Mouse (Mus musculus) right cerebral cortex, postnatal 14 days (tissue): Measurements from ENCODE around the gene Hapln2.

Experiments
- DNase-seq: peaks from one replicate; pipeline ENCODE4 v3.0.0; 2022

Hapln2 gene

DNA sequence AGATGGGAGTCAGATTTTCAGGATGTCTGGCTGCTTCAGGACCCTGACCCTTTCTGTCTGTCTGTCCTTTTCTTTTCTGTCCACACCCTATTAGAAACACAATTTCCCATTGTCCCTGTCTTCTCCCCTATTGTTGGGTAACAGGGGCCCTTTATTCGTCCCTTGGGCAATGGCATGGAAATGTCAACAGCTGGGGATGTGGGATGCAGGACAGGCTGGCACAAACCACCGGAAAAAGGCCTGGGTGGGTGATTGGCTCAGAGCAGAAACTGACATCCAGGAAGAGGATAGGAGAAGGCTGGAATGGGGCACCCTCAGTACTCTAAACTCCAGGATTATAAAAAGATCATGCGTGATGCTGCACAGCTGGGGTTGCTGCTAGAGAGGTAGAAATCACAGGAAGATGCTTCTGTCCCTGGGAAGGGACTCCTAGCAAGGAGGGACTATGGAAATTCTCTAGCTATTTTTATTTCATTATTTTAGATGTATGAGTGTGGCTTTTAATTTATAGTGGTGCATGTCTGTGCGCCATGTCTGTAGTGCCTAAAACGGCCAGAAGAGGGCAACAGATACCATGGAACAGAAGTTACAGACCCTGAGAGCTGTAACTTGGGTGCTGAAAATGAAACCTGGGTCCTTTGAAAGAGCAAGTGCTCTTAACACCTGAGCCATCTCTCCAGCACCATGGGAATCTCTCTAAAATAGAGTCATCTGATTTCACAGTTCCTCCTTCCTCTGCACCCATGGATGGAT, at the start of gene Hapln2:
Hapln2 (minus strand) TSS at position 150 of the 753 bp plus-strand sequence.
- no peak for DNase-seq

DNA sequence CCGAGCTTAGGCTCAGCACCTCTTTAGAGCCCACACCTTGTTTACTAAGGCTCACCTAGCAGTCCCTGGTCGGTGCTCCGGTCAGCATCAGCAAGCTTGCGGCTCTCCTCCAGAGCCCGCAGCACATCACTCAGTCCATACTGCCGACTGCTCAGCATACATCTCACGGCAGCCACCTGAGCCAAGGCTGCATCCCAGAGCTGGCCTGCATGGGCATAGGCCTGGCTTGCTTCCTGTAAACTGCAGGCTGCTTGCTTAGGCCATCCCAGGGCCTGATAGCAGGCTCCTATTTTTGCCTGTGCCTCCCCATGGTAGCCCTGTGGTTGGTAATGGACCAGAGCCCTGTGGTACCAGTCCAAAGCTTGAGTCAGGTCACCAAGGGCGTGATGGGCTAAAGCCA, 47.4 kb upstream of the Hapln2 start:
- no peak for DNase-seq

DNA sequence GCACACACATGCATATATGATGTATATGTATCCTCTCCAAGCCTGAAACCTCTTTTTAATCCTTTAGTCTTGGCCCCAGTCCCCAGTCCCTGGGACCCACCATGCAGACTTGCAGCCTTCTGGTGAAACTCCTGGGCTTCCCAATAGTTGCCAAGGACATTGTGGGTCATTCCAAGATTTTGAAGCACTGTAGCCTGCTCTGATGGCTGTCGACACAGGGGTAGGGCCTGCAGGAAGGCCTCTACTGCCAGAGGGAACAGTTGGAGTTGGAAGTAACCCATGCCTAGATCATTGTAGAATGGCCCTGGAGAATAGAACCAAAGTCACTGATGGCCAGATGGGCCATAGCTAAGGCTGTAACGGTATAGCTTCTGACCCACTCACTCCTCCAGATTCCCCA, 47.0 kb upstream of the Hapln2 start:
- no peak for DNase-seq

- DNase-seq = no peak
Observed at GRCm38 (mm10) chr3:88073631-88074030, 46.2 kb upstream of the Hapln2 start.

DNA sequence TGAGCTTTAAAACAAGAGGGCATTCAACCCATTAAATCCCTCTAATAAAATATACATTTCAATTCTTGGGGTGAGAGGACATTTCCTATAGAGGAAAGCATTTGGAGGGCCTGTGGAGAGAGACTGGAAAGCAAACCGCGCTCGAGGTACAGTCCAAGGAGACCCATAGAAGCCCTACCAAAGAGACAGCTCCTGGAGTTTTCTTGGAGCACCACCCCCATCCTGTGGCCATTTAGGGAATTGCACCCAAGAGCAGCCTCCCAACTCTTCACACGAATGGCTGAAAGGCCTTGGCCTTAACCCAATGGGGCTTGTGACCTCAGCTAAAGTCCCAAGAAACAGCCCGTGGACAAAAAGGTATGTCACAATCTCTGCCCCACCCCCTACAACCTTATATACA, 44.4 kb upstream of the Hapln2 start:
- DNase-seq = peak; percentile 80

- DNase-seq = no peak
Observed at GRCm38 (mm10) chr3:88068386-88068785, 41.0 kb upstream of the Hapln2 start.

DNA sequence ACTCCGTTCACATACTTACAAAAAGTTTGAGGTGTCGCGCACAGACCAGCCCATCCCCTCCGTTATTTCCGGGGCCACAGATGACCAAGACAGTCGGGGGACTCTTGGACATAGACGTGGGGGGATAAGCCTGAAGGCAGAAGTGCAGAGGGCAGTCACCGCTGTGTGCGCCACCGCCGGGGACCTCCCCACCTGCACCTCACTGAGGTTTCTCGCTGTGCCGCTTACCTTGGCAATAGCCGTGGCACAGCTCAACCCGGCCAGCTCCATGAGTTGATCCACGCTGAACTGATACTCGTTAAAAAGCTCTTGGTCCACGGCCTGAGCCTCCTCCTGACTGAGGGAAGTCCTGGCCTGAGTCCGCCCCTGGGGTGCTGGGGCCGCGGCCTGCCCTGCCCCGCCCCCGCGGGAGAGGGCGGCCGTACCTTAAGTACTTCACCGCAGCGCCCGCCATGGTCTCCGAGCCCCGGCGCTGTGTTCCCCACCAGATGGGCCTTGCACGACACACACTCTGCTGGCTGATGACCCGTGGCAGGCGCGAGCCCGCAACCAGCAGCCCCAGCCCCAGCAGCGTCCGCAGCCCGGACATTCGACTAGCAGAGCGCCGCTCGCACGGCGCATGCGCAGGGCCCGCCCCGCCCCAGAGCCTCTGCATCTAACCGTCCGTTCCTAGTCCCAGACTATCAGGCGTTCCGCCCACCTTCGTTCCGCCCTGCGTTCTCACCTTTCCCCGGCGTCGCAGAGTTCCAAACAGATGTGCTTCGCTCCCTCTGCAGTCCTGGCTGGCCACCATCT, 30.7 kb upstream of the Hapln2 start, which contains the start of gene Naxe:
Naxe (minus strand) TSS at position 594 of the 795 bp plus-strand sequence.
- DNase-seq = peak; percentile 81

GRCm38 (mm10) chr3:88057030-88057429, 29.6 kb upstream of the Hapln2 start:
- no peak for DNase-seq

- no peak for DNase-seq
Observed at GRCm38 (mm10) chr3:88049532-88049931, 22.1 kb upstream of the Hapln2 start.

GRCm38 (mm10) chr3:88042661-88043421, 15.5 kb upstream of the Hapln2 start, which contains the start of gene Gpatch4:
Gene Gpatch4 (plus strand): TSS chr3:88043108.
- DNase-seq = peak; percentile 80

- DNase-seq = no peak
Observed at GRCm38 (mm10) chr3:88035561-88036293, 8.3 kb upstream of the Hapln2 start.

- no peak for DNase-seq
Observed at GRCm38 (mm10) chr3:88033506-88033905, 6.1 kb upstream of the Hapln2 start.

- no peak for DNase-seq
Observed at GRCm38 (mm10) chr3:88030608-88031395, 3.4 kb upstream of the Hapln2 start.

DNA sequence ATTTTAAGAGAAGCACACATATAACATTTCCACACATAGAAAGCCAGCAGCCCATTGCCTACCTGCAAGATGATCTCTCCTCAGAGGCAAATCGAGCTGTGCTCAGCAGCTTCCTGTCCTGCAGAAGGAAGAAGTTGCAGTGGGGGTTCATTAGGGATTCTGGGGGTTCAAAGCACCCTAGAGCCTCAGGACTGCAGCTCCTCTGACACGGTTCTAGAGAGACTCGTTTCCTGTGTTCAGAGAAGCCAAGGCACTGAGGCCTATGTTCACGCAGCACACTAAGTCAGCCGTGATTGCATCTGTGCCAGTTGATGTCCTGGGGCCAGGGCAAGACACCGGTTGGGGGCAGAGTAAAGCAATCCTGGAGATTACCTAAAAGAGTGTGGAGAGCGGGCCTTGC, 560 bp downstream of the Hapln2 start:
- DNase-seq = no peak

GRCm38 (mm10) chr3:88023192-88024074, 4.0 kb downstream of the Hapln2 start:
- DNase-seq = no peak

- DNase-seq = peak; percentile 63
Observed at GRCm38 (mm10) chr3:88022322-88023191, 4.8 kb downstream of the Hapln2 start.

GRCm38 (mm10) chr3:88010634-88011265, 16.6 kb downstream of the Hapln2 start:
- DNase-seq = no peak

DNA sequence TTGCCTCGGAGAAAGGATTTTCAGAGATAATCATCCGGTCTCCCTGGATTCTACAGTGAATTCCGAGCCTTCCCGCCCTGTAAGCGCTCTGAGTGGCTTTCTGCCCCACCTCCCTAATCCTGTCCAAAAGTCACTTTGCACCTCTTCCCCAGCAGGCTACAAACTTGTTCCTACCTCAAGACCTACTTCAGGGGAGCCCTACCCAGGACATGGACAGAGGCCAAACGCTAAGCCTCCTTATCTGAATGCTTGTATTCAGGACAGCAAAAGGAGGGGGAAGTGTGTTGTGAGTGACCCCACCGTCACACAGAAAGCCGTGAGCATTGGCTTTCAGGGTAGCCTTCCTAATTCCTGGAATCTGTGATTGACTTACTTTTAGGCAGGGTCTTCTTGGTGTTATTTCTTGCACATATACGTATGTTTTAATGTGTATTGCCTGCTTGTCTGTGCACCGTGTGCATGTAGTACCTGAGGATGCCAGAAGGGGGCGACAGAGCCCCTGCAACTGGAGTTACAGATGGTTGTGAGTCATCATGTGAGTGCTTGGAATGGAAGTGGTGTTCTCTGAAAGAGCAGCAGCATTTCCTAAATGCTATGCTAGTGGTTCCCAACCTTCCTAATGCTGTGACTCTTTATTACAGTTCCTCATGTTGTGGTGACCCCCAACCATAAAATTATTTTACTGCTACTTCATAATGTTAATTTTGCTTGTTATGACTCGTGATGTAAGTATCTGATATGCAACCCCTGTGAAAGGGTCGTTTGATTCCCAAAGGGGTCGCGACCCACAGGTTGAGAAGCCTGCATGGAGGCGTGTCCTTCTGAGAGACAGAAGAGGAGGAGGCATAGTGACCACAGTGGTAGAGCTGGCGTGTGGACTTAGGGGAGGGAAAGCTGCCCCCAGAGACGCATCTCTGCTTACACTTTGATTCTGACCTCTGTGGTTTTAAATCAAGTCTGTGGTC, 21.3 kb downstream of the Hapln2 start:
- no peak for DNase-seq
